Mouse (Mus musculus): ENCODE measurements around the gene Gm20388.

GRCm38 (mm10) chr8:123625717-123626116 is 3715.1 kb downstream of the Gm20388 start:
- TF ChIP-seq ZC3H11A (IDR thresholded peaks at IDR 0.05; ENCODE audit: borderline replicate concordance, low read depth, low read length), result no peak
- no peak for TF ChIP-seq HCFC1 (IDR thresholded peaks at IDR 0.05; ENCODE audit: borderline replicate concordance, insufficient read depth, low read length)
